9 mouse cellular contexts compared by ENCODE assay signal in genomic region chr9:62536655-62537631, GRCm38 (mm10). TPM values are rescaled to one million over a fixed set of nuclear protein-coding genes. Genes with fewer than 3 reads are reported as not detected.
DNase-seq lines count a peak whose midpoint lies in the region; ATAC-seq and TF ChIP-seq lines count a peak whose summit lies in the region.
"Had no signal": no experiment of that assay in that cellular context is flagged by ENCODE, and none has a peak within 500 bp of the region (broad histone marks: within the 10 kb centered on the region; RNA-seq: fewer than 3 reads in every experiment).

TSS of gene Coro2b (minus strand) at chr9:62537044.

- no peaks in the 10 kb centered on the region for H3K36me3 ChIP-seq in E14TG2a.4 (ENCODE audit: insufficient read depth, low read length)
- no peaks in the 10 kb centered on the region for H3K36me3 ChIP-seq in forebrain, embryonic 12.5 days (replicated peaks)
- no peaks in the 10 kb centered on the region for H3K36me3 ChIP-seq in heart, postnatal 0 days (replicated peaks; ENCODE audit: control insufficient read depth, insufficient read depth, low read length)
- no peaks in the 10 kb centered on the region for H3K36me3 ChIP-seq in liver, embryonic 15.5 days (replicated peaks)
- H3K36me3 ChIP-seq in neural tube, embryonic 15.5 days = no peaks in the 10 kb centered on the region

- ATAC-seq in forebrain, embryonic 12.5 days (ENCODE audit: low FRiP score) = peak; percentile 54
- peak; percentile 61 for ATAC-seq in heart, postnatal 0 days (ENCODE audit: insufficient read depth, low read depth)
- ATAC-seq in liver, embryonic 15.5 days (ENCODE audit: insufficient read depth) = no peak
- peak; percentile 59 for ATAC-seq in neural tube, embryonic 15.5 days (ENCODE audit: low FRiP score)

- H3K27me3 ChIP-seq in E14TG2a.4 (ENCODE audit: insufficient read depth, low read length) = peaks cover 61% of the 10 kb centered on the region
- peaks cover 7% of the 10 kb centered on the region; the same call in 1 of the 2 replicates for H3K27me3 ChIP-seq in forebrain, embryonic 12.5 days
- H3K27me3 ChIP-seq in heart, postnatal 0 days (ENCODE audit: control insufficient read depth, insufficient read depth, low read length) = 0 out of 2 replicates have a peak, but pooled peaks cover 14% of the 10 kb centered on the region
- H3K27me3 ChIP-seq in liver, embryonic 15.5 days = peaks cover 51% of the 10 kb centered on the region
- no peaks in the 10 kb centered on the region for H3K27me3 ChIP-seq in neural tube, embryonic 15.5 days (replicated peaks)

- H3K27ac ChIP-seq in bone marrow macrophage, adult 2 months (ENCODE audit: insufficient read depth, low read depth, low read length) = no peak within 1 kb of the TSS
- peak within 1 kb of the TSS; percentile 95 for H3K27ac ChIP-seq in forebrain, embryonic 12.5 days
- H3K27ac ChIP-seq in heart, postnatal 0 days (ENCODE audit: low read depth) = peak within 1 kb of the TSS; percentile 21
- H3K27ac ChIP-seq in liver, embryonic 15.5 days (replicated peaks) = no peak within 1 kb of the TSS
- peak within 1 kb of the TSS; percentile 95 for H3K27ac ChIP-seq in neural tube, embryonic 15.5 days (replicated peaks)

- no peak for TF ChIP-seq EP300 in heart, postnatal 0 days (IDR thresholded peaks at IDR 0.05; ENCODE audit: low read depth)

- peak within 1 kb of the TSS; percentile 85 for H3K4me2 ChIP-seq in forebrain, embryonic 12.5 days
- H3K4me2 ChIP-seq in heart, postnatal 0 days (ENCODE audit: low read depth, low read length) = peak within 1 kb of the TSS; percentile 85
- peak within 1 kb of the TSS; percentile 61 for H3K4me2 ChIP-seq in liver, embryonic 15.5 days
- peak within 1 kb of the TSS; percentile 80 for H3K4me2 ChIP-seq in neural tube, embryonic 15.5 days

- H3K9me3 ChIP-seq in E14TG2a.4 (ENCODE audit: low read length) = no peaks in the 10 kb centered on the region
- H3K9me3 ChIP-seq in forebrain, embryonic 12.5 days = no peaks in the 10 kb centered on the region
- H3K9me3 ChIP-seq in heart, postnatal 0 days (replicated peaks; ENCODE audit: control insufficient read depth, low read length) = no peaks in the 10 kb centered on the region
- no peaks in the 10 kb centered on the region for H3K9me3 ChIP-seq in liver, embryonic 15.5 days (replicated peaks)
- H3K9me3 ChIP-seq in neural tube, embryonic 15.5 days (replicated peaks) = no peaks in the 10 kb centered on the region

- H3K4me1 ChIP-seq in E14TG2a.4 (replicated peaks; ENCODE audit: low read depth, low read length) = peaks cover 79% of the 10 kb centered on the region
- H3K4me1 ChIP-seq in bone marrow macrophage, adult 2 months (ENCODE audit: control insufficient read depth, insufficient read depth, low read length) = peaks cover under 1% of the 10 kb centered on the region
- peaks cover 75% of the 10 kb centered on the region for H3K4me1 ChIP-seq in forebrain, embryonic 12.5 days
- peaks cover 4% of the 10 kb centered on the region; the same call in 1 of the 2 replicates for H3K4me1 ChIP-seq in heart, postnatal 0 days (ENCODE audit: control insufficient read depth, insufficient read depth)
- 0 out of 2 replicates have a peak, but pooled peaks cover 3% of the 10 kb centered on the region for H3K4me1 ChIP-seq in liver, embryonic 15.5 days (replicated peaks)
- H3K4me1 ChIP-seq in neural tube, embryonic 15.5 days = peaks cover 78% of the 10 kb centered on the region

- no peak for TF ChIP-seq CTCF in E14TG2a.4 (conservative IDR thresholded peaks at IDR 0.05; ENCODE audit: low read length)
- TF ChIP-seq CTCF in bone marrow macrophage, adult 2 months (IDR thresholded peaks at IDR 0.05; ENCODE audit: low read depth, low read length) = no peak
- peak; percentile 39; the same call in 1 of the 2 replicates for TF ChIP-seq CTCF in heart, postnatal 0 days (IDR thresholded peaks at IDR 0.05; ENCODE audit: low read depth)

- WGBS in forebrain, embryonic 12.5 days = 2% methylated on average over 47 of the region's 74 CpGs
- WGBS in heart, postnatal 0 days = 5% methylated on average over 46 of the region's 74 CpGs
- WGBS in liver, embryonic 15.5 days (ENCODE audit: insufficient replicate concordance) = 2% methylated on average over 63 of the region's 74 CpGs
- 2% methylated on average over 74 of the region's 74 CpGs for WGBS in neural tube, embryonic 15.5 days

- H3K4me3 ChIP-seq in E14TG2a.4 (replicated peaks; ENCODE audit: low read length) = peak within 1 kb of the TSS; percentile 84
- 0 out of 2 replicates have a peak within 1 kb of the TSS, but pooled peaks have one; percentile 12 for H3K4me3 ChIP-seq in bone marrow macrophage, adult 2 months (ENCODE audit: insufficient read depth, low read length)
- peak within 1 kb of the TSS; percentile 59 for H3K4me3 ChIP-seq in forebrain, embryonic 12.5 days (replicated peaks)
- peak within 1 kb of the TSS; percentile 68 for H3K4me3 ChIP-seq in heart, postnatal 0 days (ENCODE audit: low read depth, low read length)
- peak within 1 kb of the TSS; percentile 44 for H3K4me3 ChIP-seq in liver, embryonic 15.5 days (replicated peaks)
- peak within 1 kb of the TSS; percentile 67 for H3K4me3 ChIP-seq in neural tube, embryonic 15.5 days (replicated peaks)
- H3K4me3 ChIP-seq: erythroblast, embryonic 14.5 days had no signal

- H3K9ac ChIP-seq in forebrain, embryonic 12.5 days = peak within 1 kb of the TSS; percentile 74
- peak within 1 kb of the TSS; percentile 62 for H3K9ac ChIP-seq in heart, postnatal 0 days (replicated peaks; ENCODE audit: low read depth, low read length)
- no peak within 1 kb of the TSS for H3K9ac ChIP-seq in liver, embryonic 15.5 days
- peak within 1 kb of the TSS; percentile 85 for H3K9ac ChIP-seq in neural tube, embryonic 15.5 days (replicated peaks)

- peak; percentile 43 for DNase-seq in heart, postnatal 0 days (ENCODE audit: low spot score)
- DNase-seq in kidney, postnatal 14 days = peak; percentile 87
- peak; percentile 84 to 85 for DNase-seq in thymus, postnatal 36 days

- no peak for TF ChIP-seq POLR2A in bone marrow macrophage, adult 2 months (IDR thresholded peaks at IDR 0.05; ENCODE audit: borderline replicate concordance, low read depth, low read length)

RNA-seq across cellular contexts. Expression of gene Coro2b, which starts in this region (rescaled TPM):
- polyA plus RNA-seq in bone marrow macrophage, adult 2 months (2012; ENCODE audit: insufficient read depth, insufficient read length, missing spikeins) = 0.87 and 0.91 TPM in 2 replicates
- polyA plus RNA-seq in forebrain, embryonic 12.5 days (2016; fragmentation: Nextera tagmentation; extraction: Ambion mirVana) = 37.6 and 38.1 TPM in 2 replicates
- total RNA-seq in heart, postnatal 0 days (2014; rRNA removed; ENCODE audit: low replicate concordance) = 9.1 and 45.9 TPM in 2 replicates
- 5.1 and 5.5 TPM in 2 replicates for polyA plus RNA-seq in heart, postnatal 0 days (2015; fragmentation: Nextera tagmentation; extraction: Ambion mirVana)
- 1.2 and 1.3 TPM in 2 replicates for polyA plus RNA-seq in liver, embryonic 15.5 days (2015; fragmentation: Nextera tagmentation; extraction: Ambion mirVana)
- polyA plus RNA-seq in neural tube, embryonic 15.5 days (2015; fragmentation: Nextera tagmentation; extraction: Ambion mirVana) = 34.3 and 38.2 TPM in 2 replicates
- polyA plus RNA-seq: erythroblast, embryonic 14.5 days had no signal

Comparison
In these comparisons a context has a peak if more than half of its experiments do, and no peak if none do; other contexts are left out.
1. H3K4me3 ChIP-seq: peak in every context shown above with its lines; median percentile 84 in E14TG2a.4; 68 in heart, postnatal 0 days; 67 in neural tube, embryonic 15.5 days; 59 in forebrain, embryonic 12.5 days; 44 in liver, embryonic 15.5 days; 12 in bone marrow macrophage, adult 2 months.
2. H3K27ac ChIP-seq: peak in forebrain, embryonic 12.5 days (single experiment), heart, postnatal 0 days (single experiment) and neural tube, embryonic 15.5 days (single experiment); none in bone marrow macrophage, adult 2 months (single experiment) and liver, embryonic 15.5 days (single experiment).
3. Peak in every context shown above with its lines, with median percentiles within 50 percentile points of each other: H3K4me2 ChIP-seq and DNase-seq.